Comparison of ENCODE assay signal across 9 mouse cellular contexts in the genomic region with DNA sequence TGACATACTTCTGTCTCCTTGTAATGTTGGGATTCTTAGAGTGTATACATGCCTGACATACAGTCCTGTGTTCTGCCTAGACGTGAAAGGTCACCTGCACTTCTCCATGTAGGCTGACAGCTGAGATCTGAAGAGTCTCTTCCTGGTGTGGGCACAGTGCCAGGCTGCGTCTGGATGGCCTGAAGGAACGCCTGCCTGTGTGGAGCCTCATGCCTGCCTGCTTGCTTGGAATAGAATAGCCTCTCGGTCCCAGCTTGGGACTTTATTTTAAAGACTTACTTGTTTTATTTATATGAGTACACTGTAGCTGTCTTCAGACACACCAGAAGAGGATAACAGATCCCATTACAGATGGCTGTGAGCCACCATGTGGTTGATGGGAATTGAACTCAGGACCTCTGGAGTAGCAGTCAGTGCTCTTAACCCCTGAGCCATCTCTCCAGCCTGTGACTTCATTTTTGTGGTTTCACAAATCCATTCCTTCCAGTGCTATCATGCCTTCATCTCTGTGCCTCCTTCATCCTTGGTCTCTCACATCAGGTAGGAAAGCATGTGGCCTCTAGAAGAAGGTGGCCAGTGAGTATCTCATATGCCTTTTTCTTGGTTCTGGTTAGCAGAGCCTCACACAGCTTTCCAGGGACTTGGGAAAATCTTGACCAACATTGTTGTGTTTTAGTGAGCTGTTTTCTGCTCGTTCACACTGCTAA. TPM values are rescaled to one million over a fixed set of nuclear protein-coding genes. Genes with fewer than 3 reads are reported as not detected.
DNase-seq lines count a peak whose midpoint lies in the region; ATAC-seq and TF ChIP-seq lines count a peak whose summit lies in the region.
"Had no signal": no experiment of that assay in that cellular context is flagged by ENCODE, and none has a peak within 500 bp of the region (broad histone marks: within the 10 kb centered on the region; RNA-seq: fewer than 3 reads in every experiment).

No protein-coding gene starts in this region.

- no peaks in the 10 kb centered on the region; the same call in 1 of the 2 replicates for H3K36me3 ChIP-seq in testis, adult 2 months (ENCODE audit: control insufficient read depth, insufficient read depth, low read length)
- no peaks in the 10 kb centered on the region for H3K36me3 ChIP-seq in myocyte (ENCODE audit: control insufficient read depth, insufficient read depth)
- H3K36me3 ChIP-seq in forebrain, embryonic 15.5 days = no peaks in the 10 kb centered on the region

- H3K27ac ChIP-seq in testis, adult 2 months (ENCODE audit: control insufficient read depth, insufficient read depth, low read depth, low read length) = peak overlapping the region; percentile 7; the same call in 1 of the 2 replicates
- H3K27ac ChIP-seq in forebrain, embryonic 15.5 days (replicated peaks) = no peak overlapping the region

- no peak overlapping the region for H3ac ChIP-seq in myocyte (ENCODE audit: control insufficient read depth, insufficient read length)

- WGBS in forebrain, embryonic 15.5 days = 44% methylated on average over 5 of the region's 5 CpGs

- TF ChIP-seq POLR2A in testis, adult 2 months (IDR thresholded peaks at IDR 0.05; ENCODE audit: control insufficient read depth, low read depth, low read length) = no peak
- no peak for TF ChIP-seq POLR2A in myocyte (IDR thresholded peaks at IDR 0.05; ENCODE audit: insufficient read length, low read depth)

- no peak overlapping the region for H3K9ac ChIP-seq in forebrain, embryonic 15.5 days (replicated peaks)

- peaks cover 70% of the 10 kb centered on the region for H3K79me2 ChIP-seq in myocyte (ENCODE audit: control insufficient read depth, insufficient read depth)

- DNase-seq in heart, adult 11 months = peak; percentile 92
- DNase-seq in heart, adult 8-10 months (ENCODE audit: low spot score) = no peak
- no peak for DNase-seq in testis, postnatal 14 days (ENCODE audit: low spot score)
- DNase-seq in heart, postnatal 10 days = peak; percentile 53 to 60
- DNase-seq in left cerebral cortex, adult 11 months (ENCODE audit: low spot score) = no peak

- H3K27me3 ChIP-seq in testis, adult 2 months (ENCODE audit: control insufficient read depth, insufficient read depth, low read length) = no peaks in the 10 kb centered on the region
- H3K27me3 ChIP-seq in myocyte (ENCODE audit: control insufficient read depth, insufficient read depth, insufficient read length) = no peaks in the 10 kb centered on the region
- H3K27me3 ChIP-seq in forebrain, embryonic 15.5 days = no peaks in the 10 kb centered on the region

- no peaks in the 10 kb centered on the region for H3K9me3 ChIP-seq in forebrain, embryonic 15.5 days

- H3K4me3 ChIP-seq in testis, adult 2 months (ENCODE audit: control insufficient read depth, low read depth, low read length) = no peak overlapping the region
- H3K4me3 ChIP-seq in myocyte = no peak overlapping the region
- H3K4me3 ChIP-seq in forebrain, embryonic 15.5 days = no peak overlapping the region
- H3K4me3 ChIP-seq: erythroblast, embryonic 14.5 days had no signal

- peaks cover 2% of the 10 kb centered on the region for H3K4me1 ChIP-seq in testis, adult 2 months (ENCODE audit: control insufficient read depth, insufficient read depth, low read length)
- H3K4me1 ChIP-seq in forebrain, embryonic 15.5 days = peaks cover 23% of the 10 kb centered on the region; the same call in 1 of the 2 replicates

- intact Hi-C loops in heart, postnatal 10 days (cut with DNase I) = no loop called here

- peak overlapping the region; percentile 75 for H3K4me2 ChIP-seq in myocyte (ENCODE audit: low read depth)
- no peak overlapping the region for H3K4me2 ChIP-seq in forebrain, embryonic 15.5 days (replicated peaks)

- no peak for ATAC-seq in forebrain, embryonic 15.5 days (replicated peaks)

- TF ChIP-seq CTCF in testis, adult 2 months (IDR thresholded peaks at IDR 0.05; ENCODE audit: control insufficient read depth, insufficient read depth, insufficient replicate concordance, low read depth, low read length) = no peak

TF ChIP-seq in myocyte, 11 proteins besides CTCF, POLR2A, EP300 and RAD21:
- TF ChIP-seq CEBPB (IDR thresholded peaks at IDR 0.05; ENCODE audit: insufficient read depth, poor library complexity, severe bottlenecking) (no peak), TCF12 (IDR thresholded peaks at IDR 0.05; ENCODE audit: insufficient read depth, poor library complexity, severe bottlenecking) (no peak), SRF (IDR thresholded peaks at IDR 0.05; ENCODE audit: control insufficient read depth, insufficient read length, low read depth) (no peak), REST (IDR thresholded peaks at IDR 0.05; ENCODE audit: insufficient read depth, insufficient read length) (no peak), MYOD1 (IDR thresholded peaks at IDR 0.05; ENCODE audit: control insufficient read depth in 1 of 3, insufficient read length in 2 of 3, low read depth in 2 of 3) (no peak), E2F4 (IDR thresholded peaks at IDR 0.05; ENCODE audit: insufficient read depth) (no peak), TCF3 (IDR thresholded peaks at IDR 0.05; ENCODE audit: insufficient read length, low read depth) (no peak), MAX (IDR thresholded peaks at IDR 0.05; ENCODE audit: low read depth) (no peak), MYOG (IDR thresholded peaks at IDR 0.05; ENCODE audit: control insufficient read depth in 1 of 3, insufficient read depth in 1 of 3, insufficient read length in 2 of 3, low read depth in 2 of 3) (no peak), POLR2AphosphoS2 (IDR thresholded peaks at IDR 0.05; ENCODE audit: insufficient read length, low read depth) (no peak), USF1 (IDR thresholded peaks at IDR 0.05; ENCODE audit: low read depth) (no peak)
TF ChIP-seq in myocyte: peak in this region for 0.

RNA-seq across cellular contexts. Expression of a gene that starts 26.4 kb away (rescaled TPM):
- total RNA-seq in heart, adult 8-10 months (2022) = 10 to 100 TPM; 14.7 to 17.6 (median 16.4) TPM
- 30.9 and 34.7 TPM in 2 replicates for polyA plus RNA-seq in testis, adult 2 months (2012; rRNA removed)
- 10 to 100 TPM; 27.3 to 34.9 TPM for total RNA-seq in heart, postnatal 10 days (2021)
- 45.0 TPM for polyA plus RNA-seq in myocyte (2012; fragmentation: generic; extraction: Trizol)
- polyA plus RNA-seq in forebrain, embryonic 15.5 days (2015; fragmentation: Nextera tagmentation; extraction: Ambion mirVana) = 95.0 and 105 TPM in 2 replicates

RNA-seq across cellular contexts. Expression of a gene that starts 52.2 kb away (rescaled TPM):
- under 1 TPM; 0.25 to 0.66 (median 0.53) TPM for total RNA-seq in heart, adult 8-10 months (2022)
- 0.22 and 0.90 TPM in 2 replicates for polyA plus RNA-seq in testis, adult 2 months (2012; rRNA removed)
- total RNA-seq in heart, postnatal 10 days (2021) = under 1 TPM; 0.91 to 0.97 TPM
- 0.94 TPM for polyA plus RNA-seq in myocyte (2012; fragmentation: generic; extraction: Trizol)
- 0.13 and 0.28 TPM in 2 replicates for polyA plus RNA-seq in forebrain, embryonic 15.5 days (2015; fragmentation: Nextera tagmentation; extraction: Ambion mirVana)

Comparison
In these comparisons a context has a peak if more than half of its experiments do, and no peak if none do; other contexts are left out.
1. DNase-seq: peak in heart, adult 11 months (single experiment) and heart, postnatal 10 days (2 of 2); none in heart, adult 8-10 months (single experiment), testis, postnatal 14 days (single experiment) and left cerebral cortex, adult 11 months (single experiment).